Mouse (Mus musculus): Measurements from ENCODE around the gene Ipmk. TPM values are rescaled to one million over a fixed set of nuclear protein-coding genes. Genes with fewer than 3 reads are reported as not detected.

Ipmk gene
- 17.2 and 21.9 TPM in 2 replicates for total RNA-seq (2021)
- long read RNA-seq, full-length matches to known transcripts: 10 of 16 reads
- long read RNA-seq, partial matches to known transcripts: 6 of 16 reads
- long read RNA-seq, other reads (novel, unspliced or antisense): 0 of 16 reads

GRCm38 (mm10) chr10:71347509-71347949 lies at the start of gene Ipmk:
Gene Ipmk, plus strand, starts transcription at chr10:71347763.
- DNase-seq: peak; percentile 100

GRCm38 (mm10) chr10:71300161-71300560 lies 47.4 kb upstream of the Ipmk start:
- DNase-seq: no peak

GRCm38 (mm10) chr10:71302490-71302889 lies 45.1 kb upstream of the Ipmk start:
- no peak for DNase-seq

- peak; percentile 23 for DNase-seq
These were observed 41.4 kb upstream of the Ipmk start for GRCm38 (mm10) chr10:71306190-71306589.

GRCm38 (mm10) chr10:71306759-71307158 lies 40.8 kb upstream of the Ipmk start:
- no peak for DNase-seq

GRCm38 (mm10) chr10:71308199-71308598 lies 39.4 kb upstream of the Ipmk start:
- DNase-seq: no peak

GRCm38 (mm10) chr10:71310288-71310687 lies 37.3 kb upstream of the Ipmk start:
- no peak for DNase-seq

- DNase-seq: no peak
These were observed 33.0 kb upstream of the Ipmk start for GRCm38 (mm10) chr10:71314596-71314995.

- DNase-seq: no peak
These were observed 31.5 kb upstream of the Ipmk start for GRCm38 (mm10) chr10:71316056-71316455.

- no peak for DNase-seq
These were observed 31.1 kb upstream of the Ipmk start for GRCm38 (mm10) chr10:71316497-71316896.

GRCm38 (mm10) chr10:71323669-71324068 lies 23.9 kb upstream of the Ipmk start:
- DNase-seq: no peak

- no peak for DNase-seq
These were observed 21.4 kb upstream of the Ipmk start for GRCm38 (mm10) chr10:71326123-71326522.

- peak; percentile 65 for DNase-seq
These were observed 20.8 kb upstream of the Ipmk start for GRCm38 (mm10) chr10:71326789-71327188.

GRCm38 (mm10) chr10:71327386-71327785 lies 20.2 kb upstream of the Ipmk start:
- no peak for DNase-seq

- no peak for DNase-seq
These were observed 19.2 kb upstream of the Ipmk start for GRCm38 (mm10) chr10:71328382-71328781.

GRCm38 (mm10) chr10:71328870-71329269 lies 18.7 kb upstream of the Ipmk start:
- DNase-seq: no peak

GRCm38 (mm10) chr10:71329295-71329694 lies 18.3 kb upstream of the Ipmk start:
- no peak for DNase-seq

GRCm38 (mm10) chr10:71330070-71330469 lies 17.5 kb upstream of the Ipmk start:
- DNase-seq: no peak

- DNase-seq: no peak
These were observed 15.7 kb upstream of the Ipmk start for GRCm38 (mm10) chr10:71331908-71332307.

GRCm38 (mm10) chr10:71332376-71332775 lies 15.2 kb upstream of the Ipmk start:
- no peak for DNase-seq

- DNase-seq: no peak
These were observed 14.7 kb upstream of the Ipmk start for GRCm38 (mm10) chr10:71332859-71333258.

- DNase-seq: no peak
These were observed 9.8 kb upstream of the Ipmk start for GRCm38 (mm10) chr10:71337733-71338132.

GRCm38 (mm10) chr10:71338156-71338905 lies 9.2 kb upstream of the Ipmk start:
- no peak for DNase-seq

- DNase-seq: no peak
These were observed 8.1 kb upstream of the Ipmk start for GRCm38 (mm10) chr10:71339463-71339862.

Data from adrenal gland, postnatal 25 days (tissue).